Mouse (Mus musculus): ENCODE results near the gene Coq10a. TPM values are rescaled to one million over a fixed set of nuclear protein-coding genes. Genes with fewer than 3 reads are reported as not detected.

Gene Coq10a
- polyA plus RNA-seq, 1 experiment from 2014 or later, result 24.1 TPM

- Histone ChIP-seq H3K36me3 (ENCODE audit: control insufficient read depth, insufficient read depth, low read length) (peaks cover 27% of the 10 kb centered on the region), H3K9me3 (ENCODE audit: control insufficient read depth, low read length) (no peaks in the 10 kb centered on the region), H3K27ac (ENCODE audit: low read depth, low read length) (no peak overlapping the region), H3K4me1 (ENCODE audit: control insufficient read depth, insufficient read depth, low read length) (peaks cover 10% of the 10 kb centered on the region), H3K27me3 (ENCODE audit: control insufficient read depth, insufficient read depth, low read length) (no peaks in the 10 kb centered on the region), H3K4me2 (ENCODE audit: low read depth) (peak overlapping the region; percentile 79), H3K4me3 (ENCODE audit: low read depth, low read length) (peak overlapping the region; percentile 99), H3K9ac (ENCODE audit: low read length) (peak overlapping the region; percentile 98)
- WGBS, result 59% methylated on average over 14 of the region's 14 CpGs
- ATAC-seq (ENCODE audit: insufficient read depth, low FRiP score, low TSS enrichment), result no peak
- DNase-seq (ENCODE audit: low spot score), result no peak
These were observed 9.2 kb upstream of the Coq10a start for GRCm38 (mm10) chr10:128377940-128378448.

GRCm38 (mm10) chr10:128377222-128377939, 8.6 kb upstream of the Coq10a start:
- Histone ChIP-seq H3K27me3 (ENCODE audit: control insufficient read depth, insufficient read depth, low read length) (no peaks in the 10 kb centered on the region), H3K36me3 (ENCODE audit: control insufficient read depth, insufficient read depth, low read length) (peaks cover 21% of the 10 kb centered on the region), H3K4me1 (ENCODE audit: control insufficient read depth, insufficient read depth, low read length) (peaks cover 10% of the 10 kb centered on the region), H3K9ac (ENCODE audit: low read length) (peak overlapping the region; percentile 98), H3K27ac (ENCODE audit: low read depth, low read length) (peak overlapping the region; percentile 90), H3K9me3 (ENCODE audit: control insufficient read depth, low read length) (no peaks in the 10 kb centered on the region), H3K4me2 (ENCODE audit: low read depth) (peak overlapping the region; percentile 79), H3K4me3 (ENCODE audit: low read depth, low read length) (peak overlapping the region; percentile 99)
- peak; percentile 74 for DNase-seq (ENCODE audit: low spot score)
- WGBS, result under 1% methylated on average over 46 of the region's 47 CpGs
- peak; percentile 84 for ATAC-seq (ENCODE audit: insufficient read depth, low FRiP score, low TSS enrichment)

GRCm38 (mm10) chr10:128376455-128377211, 7.8 kb upstream of the Coq10a start, which contains the start of gene Ankrd52:
TSS of gene Ankrd52 (plus strand) at chr10:128377115.
- Histone ChIP-seq H3K36me3 (ENCODE audit: control insufficient read depth, insufficient read depth, low read length) (peaks cover 14% of the 10 kb centered on the region), H3K4me3 (ENCODE audit: low read depth, low read length) (peak within 1 kb of the TSS; percentile 99), H3K9me3 (ENCODE audit: control insufficient read depth, low read length) (no peaks in the 10 kb centered on the region), H3K9ac (ENCODE audit: low read length) (peak within 1 kb of the TSS; percentile 98), H3K27ac (ENCODE audit: low read depth, low read length) (peak within 1 kb of the TSS; percentile 90), H3K4me2 (ENCODE audit: low read depth) (peak within 1 kb of the TSS; percentile 79), H3K4me1 (ENCODE audit: control insufficient read depth, insufficient read depth, low read length) (peaks cover 10% of the 10 kb centered on the region), H3K27me3 (ENCODE audit: control insufficient read depth, insufficient read depth, low read length) (no peaks in the 10 kb centered on the region)
- DNase-seq (ENCODE audit: low spot score) (peak; percentile 89), ATAC-seq (ENCODE audit: insufficient read depth, low FRiP score, low TSS enrichment) (peak; percentile 91)
- WGBS, result under 1% methylated on average over 36 of the region's 73 CpGs

GRCm38 (mm10) chr10:128376099-128376454, 7.3 kb upstream of the Coq10a start:
- 46% methylated on average over 4 of the region's 4 CpGs for WGBS
- H3K4me3 ChIP-seq (ENCODE audit: low read depth, low read length), result peak overlapping the region; percentile 99
- DNase-seq (ENCODE audit: low spot score) (no peak), ATAC-seq (ENCODE audit: insufficient read depth, low FRiP score, low TSS enrichment) (no peak)
- peaks cover 11% of the 10 kb centered on the region for H3K36me3 ChIP-seq (ENCODE audit: control insufficient read depth, insufficient read depth, low read length)
- peak overlapping the region; percentile 79 for H3K4me2 ChIP-seq (ENCODE audit: low read depth)
- H3K9me3 ChIP-seq (ENCODE audit: control insufficient read depth, low read length), result no peaks in the 10 kb centered on the region
- H3K27me3 ChIP-seq (ENCODE audit: control insufficient read depth, insufficient read depth, low read length), result no peaks in the 10 kb centered on the region
- peaks cover 10% of the 10 kb centered on the region for H3K4me1 ChIP-seq (ENCODE audit: control insufficient read depth, insufficient read depth, low read length)
- peak overlapping the region; percentile 90; the same call in 1 of the 2 replicates for H3K27ac ChIP-seq (ENCODE audit: low read depth, low read length)
- peak overlapping the region; percentile 98 for H3K9ac ChIP-seq (ENCODE audit: low read length)

- WGBS, result 77% methylated on average over 6 of the region's 6 CpGs
- DNase-seq (ENCODE audit: low spot score), result no peak
- no peak for ATAC-seq (ENCODE audit: insufficient read depth, low FRiP score, low TSS enrichment)
- Histone ChIP-seq H3K27me3 (ENCODE audit: control insufficient read depth, insufficient read depth, low read length) (no peaks in the 10 kb centered on the region), H3K4me3 (ENCODE audit: low read depth, low read length) (no peak overlapping the region), H3K27ac (ENCODE audit: low read depth, low read length) (no peak overlapping the region), H3K9me3 (ENCODE audit: control insufficient read depth, low read length) (no peaks in the 10 kb centered on the region), H3K9ac (ENCODE audit: low read length) (no peak overlapping the region), H3K4me2 (ENCODE audit: low read depth) (no peak overlapping the region), H3K36me3 (ENCODE audit: control insufficient read depth, insufficient read depth, low read length) (peaks cover 6% of the 10 kb centered on the region), H3K4me1 (ENCODE audit: control insufficient read depth, insufficient read depth, low read length) (peaks cover 10% of the 10 kb centered on the region)
These were observed 5.6 kb upstream of the Coq10a start for GRCm38 (mm10) chr10:128374393-128374792.

GRCm38 (mm10) chr10:128372989-128373748, 4.4 kb upstream of the Coq10a start:
- WGBS, result 81% methylated on average over 6 of the region's 6 CpGs
- ATAC-seq (ENCODE audit: insufficient read depth, low FRiP score, low TSS enrichment), result no peak
- Histone ChIP-seq H3K9me3 (ENCODE audit: control insufficient read depth, low read length) (no peaks in the 10 kb centered on the region), H3K36me3 (ENCODE audit: control insufficient read depth, insufficient read depth, low read length) (no peaks in the 10 kb centered on the region), H3K4me3 (ENCODE audit: low read depth, low read length) (no peak overlapping the region), H3K27ac (ENCODE audit: low read depth, low read length) (no peak overlapping the region), H3K4me2 (ENCODE audit: low read depth) (no peak overlapping the region), H3K4me1 (ENCODE audit: control insufficient read depth, insufficient read depth, low read length) (peaks cover 3% of the 10 kb centered on the region), H3K9ac (ENCODE audit: low read length) (no peak overlapping the region), H3K27me3 (ENCODE audit: control insufficient read depth, insufficient read depth, low read length) (no peaks in the 10 kb centered on the region)
- no peak for DNase-seq (ENCODE audit: low spot score)

GRCm38 (mm10) chr10:128372142-128372541, 3.3 kb upstream of the Coq10a start:
- 80% methylated on average over 5 of the region's 5 CpGs for WGBS
- ATAC-seq (ENCODE audit: insufficient read depth, low FRiP score, low TSS enrichment), result no peak

GRCm38 (mm10) chr10:128370601-128371000, 1.8 kb upstream of the Coq10a start:
- Histone ChIP-seq H3K27ac (ENCODE audit: low read depth, low read length) (no peak overlapping the region), H3K9me3 (ENCODE audit: control insufficient read depth, low read length) (no peaks in the 10 kb centered on the region), H3K4me1 (ENCODE audit: control insufficient read depth, insufficient read depth, low read length) (no peaks in the 10 kb centered on the region), H3K27me3 (ENCODE audit: control insufficient read depth, insufficient read depth, low read length) (no peaks in the 10 kb centered on the region), H3K36me3 (ENCODE audit: control insufficient read depth, insufficient read depth, low read length) (no peaks in the 10 kb centered on the region), H3K4me3 (ENCODE audit: low read depth, low read length) (no peak overlapping the region), H3K9ac (ENCODE audit: low read length) (no peak overlapping the region), H3K4me2 (ENCODE audit: low read depth) (no peak overlapping the region)
- DNase-seq (ENCODE audit: low spot score) (no peak), ATAC-seq (ENCODE audit: insufficient read depth, low FRiP score, low TSS enrichment) (no peak)
- WGBS, result 47% methylated on average over 4 of the region's 4 CpGs

More at GRCm38 (mm10) chr10:128372142-128372541, 3.3 kb upstream of the Coq10a start:
- no peak overlapping the region for H3K27ac ChIP-seq (ENCODE audit: low read depth, low read length)
- no peaks in the 10 kb centered on the region for H3K27me3 ChIP-seq (ENCODE audit: control insufficient read depth, insufficient read depth, low read length)
- no peak overlapping the region for H3K4me2 ChIP-seq (ENCODE audit: low read depth)
- H3K4me3 ChIP-seq (ENCODE audit: low read depth, low read length), result no peak overlapping the region
- H3K36me3 ChIP-seq (ENCODE audit: control insufficient read depth, insufficient read depth, low read length), result no peaks in the 10 kb centered on the region
- no peak for DNase-seq (ENCODE audit: low spot score)
- H3K9me3 ChIP-seq (ENCODE audit: control insufficient read depth, low read length), result no peaks in the 10 kb centered on the region
- no peak overlapping the region for H3K9ac ChIP-seq (ENCODE audit: low read length)
- H3K4me1 ChIP-seq (ENCODE audit: control insufficient read depth, insufficient read depth, low read length), result no peaks in the 10 kb centered on the region
